Mouse (Mus musculus): Measurements from ENCODE around the gene Col1a2. TPM values are rescaled to one million over a fixed set of nuclear protein-coding genes. Genes with fewer than 3 reads are reported as not detected.

Gene Col1a2
- polyA plus RNA-seq, 1 experiment from 2014 or later = 142 TPM

Other genes starting within 250 kb of the Col1a2 start
- gene Casd1, start 96.0 kb downstream of the Col1a2 start, polyA plus RNA-seq (2015; fragmentation: Nextera tagmentation; extraction: Ambion mirVana) = 38.1 and 39.4 TPM in 2 replicates
- gene Sgce, start 242.4 kb downstream of the Col1a2 start, polyA plus RNA-seq (2015; fragmentation: Nextera tagmentation; extraction: Ambion mirVana) = 64.4 and 64.6 TPM in 2 replicates
- 7.3 and 9.0 TPM in 2 replicates for gene Peg10, start 242.5 kb downstream of the Col1a2 start, polyA plus RNA-seq (2015; fragmentation: Nextera tagmentation; extraction: Ambion mirVana)

All from hindbrain, embryonic 13.5 days (tissue).